In the genomic region with DNA sequence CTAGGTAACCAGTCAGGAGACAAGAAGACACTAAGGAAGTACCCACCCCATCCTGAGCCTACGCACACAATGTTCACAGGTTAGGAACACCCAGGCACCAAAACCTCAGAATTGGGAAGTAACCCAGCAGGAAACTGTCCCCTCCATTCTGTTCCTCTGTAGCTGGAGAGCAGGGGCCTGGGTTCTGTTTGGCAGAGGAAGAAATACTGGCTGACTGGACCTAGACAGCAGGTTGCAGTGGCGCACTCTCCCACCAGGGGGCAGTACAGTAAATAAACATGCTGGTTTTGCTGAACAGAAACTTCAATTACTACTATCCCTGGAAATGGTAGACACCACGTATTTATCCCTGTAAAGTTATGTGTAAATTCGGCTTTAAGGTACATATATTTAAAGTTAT, we compare ENCODE assay signal across 7 mouse cellular contexts. TPM values are rescaled to one million over a fixed set of nuclear protein-coding genes. Genes with fewer than 3 reads are reported as not detected.
DNase-seq lines count a peak whose midpoint lies in the region.

No protein-coding gene starts in this region.

- peak; percentile 54 for DNase-seq in 416B (ENCODE audit: low read depth)
- DNase-seq in B cell, adult 2 months, result peak; percentile 85 to 88
- peak; percentile 79 to 86 for DNase-seq in adrenal gland, postnatal 36 days
- peak; percentile 61 for DNase-seq in forelimb bud, embryonic 11.5 days (ENCODE audit: low read depth, low spot score)
- DNase-seq in layer of hippocampus, adult 11-12 months (ENCODE audit: low spot score), result peak; percentile 89
- peak; percentile 86 for DNase-seq in lung, postnatal 14 days
- peak; percentile 58 for DNase-seq in skeletal muscle tissue, adult 2 months (ENCODE audit: low read depth, low spot score)

RNA-seq across cellular contexts. Expression of a gene that starts 7.1 kb away (rescaled TPM):
- total RNA-seq in adrenal gland, postnatal 36 days (2021), result 10 to 100 TPM; 16.8 to 24.0 TPM

RNA-seq across cellular contexts. Expression of a gene that starts 10.8 kb away (rescaled TPM):
- total RNA-seq in adrenal gland, postnatal 36 days (2021), result 1 to 10 TPM; 6.2 to 8.5 TPM

Comparison
In these comparisons a context has a peak if more than half of its experiments do, and no peak if none do; other contexts are left out.
1. Peak in every context shown above with its lines: DNase-seq.